Mouse (Mus musculus) embryo, embryonic 11.5 days (tissue): ENCODE data around the gene Stag2.

Experiments used
- DNase-seq: peaks from one replicate; pipeline ENCODE4 v3.0.0-alpha.2; 2012; ENCODE audit warnings: low read depth, low spot score

The Stag2 gene

GRCm38 (mm10) chrX:42148788-42149556 is at the start of gene Stag2:
Gene Stag2 (plus strand): TSS chrX:42149317.
- peak; percentile 71 for DNase-seq

GRCm38 (mm10) chrX:42107137-42107536 is 42.0 kb upstream of the Stag2 start:
- DNase-seq, result no peak

GRCm38 (mm10) chrX:42110585-42110984 is 38.5 kb upstream of the Stag2 start:
- DNase-seq, result no peak

DNA sequence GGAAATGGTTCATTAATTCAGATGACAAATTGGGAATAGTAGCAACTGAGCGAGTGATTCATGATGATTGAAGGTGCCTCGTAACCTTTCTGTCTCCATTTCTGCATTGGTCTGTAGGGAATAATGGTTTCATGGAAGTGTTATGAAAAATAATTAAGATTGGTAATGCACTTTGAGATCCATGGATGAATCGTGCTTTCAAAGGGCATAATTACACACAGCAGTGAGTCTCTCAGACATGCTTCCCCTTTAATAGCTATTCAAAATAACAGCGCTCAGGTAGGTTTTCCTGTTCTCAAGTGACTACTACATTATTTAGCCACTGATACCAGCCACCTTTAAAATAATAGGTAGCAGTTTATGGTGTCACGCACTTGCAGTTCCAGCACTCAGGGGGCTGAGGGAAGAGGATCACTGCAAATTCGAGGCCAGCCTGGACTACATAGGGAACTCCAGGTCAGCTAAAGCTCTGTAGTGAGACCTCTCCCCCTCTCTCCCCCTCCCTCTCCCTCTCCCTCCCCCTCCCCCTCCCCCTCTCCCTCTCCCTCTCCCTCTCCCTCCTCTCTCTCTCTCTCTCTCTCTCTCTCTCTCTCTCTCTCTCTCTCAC is 29.6 kb upstream of the Stag2 start:
- DNase-seq, result no peak

GRCm38 (mm10) chrX:42124963-42125697 is 24.0 kb upstream of the Stag2 start:
- DNase-seq, result no peak

GRCm38 (mm10) chrX:42139882-42140281 is 9.2 kb upstream of the Stag2 start:
- no peak for DNase-seq

DNA sequence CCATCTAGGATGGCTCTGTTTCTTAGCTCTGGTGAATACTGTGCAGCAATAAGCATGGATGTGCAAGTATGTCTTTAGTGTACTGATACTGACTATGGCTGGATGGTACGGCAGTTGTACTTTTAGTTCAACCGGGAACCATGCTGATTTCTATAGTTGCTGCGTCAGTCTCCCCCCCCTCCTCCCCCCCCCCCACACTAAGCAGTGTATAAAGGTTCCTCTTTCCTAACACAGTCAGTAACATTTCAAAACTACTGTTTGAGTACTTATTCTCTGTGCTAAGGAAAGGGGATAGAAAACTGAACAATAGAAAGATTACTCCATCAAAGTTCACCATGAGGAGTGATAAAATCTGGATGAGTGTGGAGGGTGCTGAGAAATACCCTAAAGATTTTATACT is 6.5 kb upstream of the Stag2 start:
- no peak for DNase-seq

- no peak for DNase-seq
Observed at GRCm38 (mm10) chrX:42143991-42144390, 5.1 kb upstream of the Stag2 start.

DNA sequence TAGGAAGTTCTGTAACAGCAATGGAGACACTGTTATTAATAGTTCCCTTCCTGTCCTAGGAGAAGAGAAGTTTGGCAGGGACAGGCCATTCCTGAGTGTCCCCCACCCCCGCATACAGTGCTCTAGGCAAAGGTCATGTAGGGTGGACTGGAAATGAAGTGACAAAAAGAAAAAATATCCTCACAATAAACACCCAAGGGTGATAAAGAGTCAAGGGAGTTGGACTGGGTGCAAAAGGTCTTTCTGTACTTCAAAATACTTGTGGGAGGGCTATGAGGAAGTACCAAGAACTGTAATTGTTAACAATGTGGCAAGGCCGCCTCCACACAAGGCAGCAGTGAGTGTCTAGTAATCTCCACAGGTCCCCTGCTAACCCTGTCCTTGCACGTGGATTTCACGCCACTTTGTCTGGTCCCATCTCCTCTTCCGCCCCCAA is 1.1 kb upstream of the Stag2 start:
- DNase-seq, result no peak

DNA sequence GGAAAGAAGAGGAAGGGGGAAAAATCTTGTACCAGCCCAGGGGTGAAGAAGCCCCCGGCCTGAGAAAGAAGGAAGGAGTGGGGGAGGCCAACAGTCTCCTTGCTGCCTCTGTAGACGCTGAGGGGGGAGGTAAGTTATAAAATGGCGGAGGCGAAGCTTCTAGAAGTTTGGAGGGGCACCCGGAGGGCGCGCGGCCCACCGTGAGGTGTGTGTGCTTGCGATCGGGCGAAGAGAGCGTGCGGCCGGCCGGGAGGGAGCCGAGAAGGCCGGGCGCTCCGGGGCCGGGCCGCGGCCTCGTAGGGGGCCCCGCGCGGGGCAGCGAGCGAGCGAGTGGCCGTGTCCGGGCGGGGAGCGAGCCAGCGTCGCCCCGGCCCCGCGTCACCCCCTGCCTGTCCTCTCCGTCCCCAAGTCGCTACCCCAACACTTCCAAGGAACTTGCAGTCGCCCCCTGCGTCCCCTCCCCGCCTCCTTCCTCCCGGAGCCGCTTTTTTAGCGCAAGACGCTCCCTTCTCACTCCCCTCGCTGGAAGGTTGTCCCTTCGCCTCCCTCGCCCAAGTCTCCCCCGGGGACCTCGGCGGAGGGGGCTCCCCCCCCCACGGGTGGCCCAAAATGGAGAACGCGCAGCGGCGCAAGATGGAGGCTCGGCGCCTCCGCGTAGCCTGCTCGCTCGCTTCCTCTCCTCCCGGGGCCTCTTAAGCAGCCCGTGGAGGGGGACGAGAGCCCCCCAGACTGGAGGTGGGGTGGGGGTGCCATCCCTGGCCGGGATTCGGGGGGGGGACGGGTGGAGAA is 634 bp downstream of the Stag2 start:
- DNase-seq, result peak; percentile 16

DNA sequence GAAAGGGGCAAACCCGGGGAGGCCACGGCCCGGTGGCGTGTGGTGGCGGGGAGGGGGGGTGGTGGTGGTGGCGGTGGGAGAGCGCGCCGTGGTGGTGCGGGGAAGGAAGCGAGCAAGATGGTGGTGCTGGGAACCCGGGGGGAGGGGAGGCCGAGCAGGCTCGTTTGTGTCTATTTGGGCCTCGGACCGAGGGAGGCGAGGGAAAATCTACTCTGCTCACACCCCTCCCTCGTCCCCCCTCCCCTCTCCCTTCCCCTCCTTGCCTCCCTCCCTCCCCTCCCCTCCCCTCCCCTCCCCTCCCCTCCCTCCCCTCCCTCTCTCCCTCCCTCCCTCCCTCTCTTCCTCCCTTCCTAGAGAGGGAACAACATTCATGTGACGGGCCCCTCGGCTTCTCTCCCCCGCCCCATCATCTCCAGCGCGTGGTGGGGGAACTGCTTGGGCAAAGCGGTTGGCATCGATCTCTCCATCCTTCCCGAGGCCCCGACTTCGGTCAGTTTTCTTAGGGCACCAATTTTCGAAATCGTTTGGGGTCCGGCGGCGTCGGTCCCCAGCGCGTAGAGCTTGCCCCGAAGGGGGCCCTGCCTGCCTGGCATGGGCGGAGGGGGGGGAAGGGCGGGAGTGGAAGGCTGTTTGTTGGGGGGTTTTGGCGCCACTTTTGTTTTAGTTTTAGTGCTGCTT is 1.4 kb downstream of the Stag2 start:
- peak; percentile 68 for DNase-seq

GRCm38 (mm10) chrX:42151024-42151754 is 2.1 kb downstream of the Stag2 start:
- no peak for DNase-seq

DNA sequence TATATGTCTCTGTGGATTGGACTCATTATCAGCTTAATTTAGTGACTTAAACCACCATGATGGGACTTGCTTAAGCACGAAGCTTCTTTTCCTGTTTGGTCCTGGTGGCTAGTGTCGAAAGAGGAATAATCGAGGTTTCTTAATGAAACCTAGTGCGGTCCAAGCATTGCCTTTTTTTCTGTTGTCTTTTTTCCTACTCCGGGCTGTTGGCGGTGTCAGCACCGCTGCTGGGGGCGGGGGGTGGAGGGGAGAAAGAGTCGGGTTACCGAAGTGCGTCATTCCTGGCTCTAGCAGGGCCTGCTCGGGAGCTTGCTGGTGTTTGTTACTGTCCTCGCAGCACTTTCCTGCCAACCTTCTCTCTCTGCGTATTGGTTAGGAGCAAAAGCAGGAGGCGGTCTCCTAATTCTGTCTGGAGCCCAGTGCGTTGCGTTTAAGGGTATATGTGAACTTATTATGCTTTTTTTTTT is 2.8 kb downstream of the Stag2 start:
- peak; percentile 61 for DNase-seq

DNA sequence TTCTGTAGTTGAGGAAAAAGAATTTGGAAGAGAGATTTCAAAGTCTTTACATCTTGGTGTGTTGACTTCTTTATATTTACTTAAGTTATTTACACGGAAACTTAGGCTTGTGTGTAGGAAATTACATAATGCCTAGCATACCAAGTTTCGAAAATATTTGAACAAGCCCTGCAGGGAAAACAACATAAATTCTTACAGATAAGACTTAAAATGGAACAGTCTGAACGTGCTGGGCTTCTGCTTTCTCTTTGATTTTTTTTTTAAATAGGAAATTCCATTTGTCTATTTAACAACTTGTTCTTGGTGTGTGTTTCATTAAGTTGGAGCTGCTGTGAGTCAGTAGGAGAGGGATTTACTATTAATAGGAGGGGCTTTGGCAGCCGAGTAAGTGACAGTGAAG is 3.9 kb downstream of the Stag2 start:
- no peak for DNase-seq

GRCm38 (mm10) chrX:42165455-42165854 is 16.3 kb downstream of the Stag2 start:
- no peak for DNase-seq

- no peak for DNase-seq
Observed at GRCm38 (mm10) chrX:42170811-42171210, 21.7 kb downstream of the Stag2 start.

- DNase-seq, result no peak
Observed at GRCm38 (mm10) chrX:42187590-42187989, 38.5 kb downstream of the Stag2 start.

- no peak for DNase-seq
Observed at GRCm38 (mm10) chrX:42188825-42189426, 39.8 kb downstream of the Stag2 start.

DNA sequence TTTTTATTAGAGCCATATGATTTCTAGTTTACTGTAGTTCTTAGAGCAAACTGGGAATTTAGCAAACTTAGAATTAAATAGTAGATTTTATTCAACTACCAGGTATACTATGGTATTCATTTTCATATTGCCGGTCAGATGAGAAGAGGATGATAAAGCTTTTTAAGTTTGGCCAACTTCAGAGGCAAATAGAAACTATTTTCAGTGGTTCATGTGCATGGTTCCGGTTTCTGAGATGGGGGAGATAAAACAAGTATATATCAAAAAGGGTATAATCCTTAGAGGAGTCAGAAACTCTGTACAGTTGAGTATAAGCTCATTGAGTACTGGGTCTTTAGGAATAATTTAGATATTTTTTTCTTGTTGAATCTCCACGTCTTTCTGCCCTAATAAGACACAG is 45.5 kb downstream of the Stag2 start:
- DNase-seq, result no peak

DNA sequence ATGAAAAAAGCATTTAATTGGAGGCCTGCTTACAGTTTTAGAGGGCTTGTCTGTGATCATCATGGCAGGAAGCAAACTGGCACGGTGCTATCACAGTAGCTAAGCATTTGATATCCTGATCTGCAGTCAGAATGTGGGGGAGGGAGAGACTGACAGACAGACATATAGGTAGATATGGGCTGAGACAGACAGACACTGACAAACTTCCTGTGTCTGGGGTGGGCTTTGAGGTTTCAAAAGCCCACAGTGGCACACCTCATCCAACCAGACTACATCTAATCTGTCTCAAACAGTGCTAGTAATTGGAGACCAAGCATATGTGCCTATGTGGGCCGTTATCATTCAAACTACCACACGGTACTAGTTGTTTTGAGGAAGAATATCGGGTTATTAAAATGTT is 53.4 kb downstream of the Stag2 start:
- DNase-seq, result no peak
